Mouse (Mus musculus) ES-Bruce4 (cell line): ENCODE results near the gene Atp6v1c2. TPM values are rescaled to one million over a fixed set of nuclear protein-coding genes. Genes with fewer than 3 reads are reported as not detected.
A peak's percentile ranks its signal among the peaks of the same experiment; 100 is the strongest.

Source experiments
- H3K27ac ChIP-seq: 2 replicates; pipeline ENCODE4 v1.5.1; 2012; ENCODE audit warnings: low read length, inconsistent platforms; ENCODE audit not compliant: insufficient read depth
- H3K27me3 ChIP-seq: 2 replicates; pipeline ENCODE4 v1.6.1; 2012; ENCODE audit warnings: mild to moderate bottlenecking, low read length, inconsistent platforms; ENCODE audit not compliant: control insufficient read depth, poor library complexity, insufficient read depth, severe bottlenecking
- H3K36me3 ChIP-seq: 2 replicates; pipeline ENCODE4 v1.6.1; 2012; ENCODE audit warnings: inconsistent platforms, mild to moderate bottlenecking, low read length, moderate library complexity; ENCODE audit not compliant: control insufficient read depth, poor library complexity, insufficient read depth, severe bottlenecking
- H3K4me1 ChIP-seq: one replicate; pipeline ENCODE4 v1.8.1; 2011; ENCODE audit warnings: low read length; ENCODE audit not compliant: control insufficient read depth, insufficient read depth
- H3K4me3 ChIP-seq: 2 replicates; pipeline ENCODE4 v1.5.1; 2011; ENCODE audit warnings: low read depth, mild to moderate bottlenecking, low read length
- H3K9ac ChIP-seq: 2 replicates; pipeline ENCODE4 v1.6.1; 2012; ENCODE audit warnings: low read depth, mild to moderate bottlenecking, inconsistent platforms; ENCODE audit not compliant: poor library complexity, severe bottlenecking
- H3K9me3 ChIP-seq: replicated peaks from 2 replicates; pipeline ENCODE4 v1.6.1; 2012; ENCODE audit warnings: mild to moderate bottlenecking, low read length, inconsistent platforms; ENCODE audit not compliant: control insufficient read depth, poor library complexity, insufficient read depth, severe bottlenecking
- CTCF ChIP-seq: IDR thresholded peaks from one replicate; pipeline ENCODE4 v1.8.1; 2011; ENCODE audit warnings: low read depth, low read length
- EP300 ChIP-seq: IDR thresholded peaks from 2 replicates; pipeline ENCODE4 v1.6.1; 2011; ENCODE audit warnings: low read depth, low read length; ENCODE audit not compliant: insufficient read depth
- POLR2A ChIP-seq: IDR thresholded peaks from one replicate; pipeline ENCODE4 v1.8.1; 2011; ENCODE audit warnings: low read length; ENCODE audit not compliant: insufficient read depth
- polyA plus RNA-seq: library from polyadenylated mRNA; stranded (reverse); fragments of >200 nt; gene quantifications from 2 replicates; pipeline ENCODE4 v1.2.4, GENCODE M21; 2011; ENCODE audit warnings: low read depth; ENCODE audit not compliant: missing spikeins, insufficient read depth, insufficient read length

Atp6v1c2 gene
- polyA plus RNA-seq, 1 experiment, result not detected

GRCm38 (mm10) chr12:17296899-17297298, 32.3 kb downstream of the Atp6v1c2 start:
- no peaks in the 10 kb centered on the region for H3K36me3 ChIP-seq
- H3K4me1 ChIP-seq, result peaks cover 2% of the 10 kb centered on the region
- no peak overlapping the region for H3K9ac ChIP-seq
- no peak overlapping the region for H3K4me3 ChIP-seq
- no peaks in the 10 kb centered on the region for H3K27me3 ChIP-seq
- no peaks in the 10 kb centered on the region for H3K9me3 ChIP-seq
- TF ChIP-seq POLR2A (no peak), EP300 (no peak), CTCF (no peak)
- no peak overlapping the region for H3K27ac ChIP-seq

DNA sequence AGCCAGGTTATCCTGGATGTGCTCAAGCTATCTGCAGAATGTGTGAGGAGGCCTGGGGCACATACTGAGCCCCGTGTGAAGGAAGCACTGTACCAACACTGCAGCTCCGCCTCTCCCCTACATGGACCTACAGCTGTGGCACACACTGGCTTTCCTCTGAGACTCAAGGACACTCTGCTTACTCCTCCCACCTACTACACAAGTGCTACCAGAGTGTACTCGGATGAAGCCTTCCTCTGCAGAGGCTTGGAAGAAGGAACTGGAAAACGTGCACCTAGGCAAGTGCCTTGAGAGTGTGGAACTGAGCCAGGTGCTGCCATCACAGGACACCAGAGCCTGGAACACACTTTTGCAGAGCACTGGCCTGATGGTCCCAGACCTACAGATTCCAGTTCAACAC, 38.6 kb downstream of the Atp6v1c2 start:
- Histone ChIP-seq H3K36me3 (no peaks in the 10 kb centered on the region), H3K4me1 (no peaks in the 10 kb centered on the region), H3K4me3 (no peak overlapping the region), H3K27ac (no peak overlapping the region), H3K9ac (no peak overlapping the region), H3K9me3 (no peaks in the 10 kb centered on the region), H3K27me3 (no peaks in the 10 kb centered on the region)
- TF ChIP-seq POLR2A (no peak), EP300 (no peak), CTCF (no peak)

GRCm38 (mm10) chr12:17289913-17290312, 39.2 kb downstream of the Atp6v1c2 start:
- no peak for TF ChIP-seq POLR2A
- TF ChIP-seq CTCF, result no peak
- no peak for TF ChIP-seq EP300
- H3K36me3 ChIP-seq, result no peaks in the 10 kb centered on the region
- H3K27me3 ChIP-seq, result no peaks in the 10 kb centered on the region
- H3K9me3 ChIP-seq, result no peaks in the 10 kb centered on the region
- no peak overlapping the region for H3K27ac ChIP-seq
- H3K4me1 ChIP-seq, result no peaks in the 10 kb centered on the region
- H3K9ac ChIP-seq, result no peak overlapping the region
- no peak overlapping the region for H3K4me3 ChIP-seq

- TF ChIP-seq POLR2A (no peak), EP300 (no peak), CTCF (no peak)
- Histone ChIP-seq H3K9me3 (no peaks in the 10 kb centered on the region), H3K9ac (no peak overlapping the region), H3K4me1 (no peaks in the 10 kb centered on the region), H3K27me3 (no peaks in the 10 kb centered on the region), H3K27ac (no peak overlapping the region), H3K36me3 (peaks cover 3% of the 10 kb centered on the region; the same call in 1 of the 2 replicates), H3K4me3 (no peak overlapping the region)
Measured at GRCm38 (mm10) chr12:17289060-17289459, 40.1 kb downstream of the Atp6v1c2 start.

- Histone ChIP-seq H3K4me3 (no peak overlapping the region), H3K9ac (no peak overlapping the region), H3K9me3 (no peaks in the 10 kb centered on the region), H3K27me3 (no peaks in the 10 kb centered on the region), H3K4me1 (no peaks in the 10 kb centered on the region), H3K36me3 (peaks cover 8% of the 10 kb centered on the region), H3K27ac (no peak overlapping the region)
- no peak for TF ChIP-seq EP300
- TF ChIP-seq CTCF, result no peak
- no peak for TF ChIP-seq POLR2A
Measured at GRCm38 (mm10) chr12:17288496-17288895, 40.7 kb downstream of the Atp6v1c2 start.

DNA sequence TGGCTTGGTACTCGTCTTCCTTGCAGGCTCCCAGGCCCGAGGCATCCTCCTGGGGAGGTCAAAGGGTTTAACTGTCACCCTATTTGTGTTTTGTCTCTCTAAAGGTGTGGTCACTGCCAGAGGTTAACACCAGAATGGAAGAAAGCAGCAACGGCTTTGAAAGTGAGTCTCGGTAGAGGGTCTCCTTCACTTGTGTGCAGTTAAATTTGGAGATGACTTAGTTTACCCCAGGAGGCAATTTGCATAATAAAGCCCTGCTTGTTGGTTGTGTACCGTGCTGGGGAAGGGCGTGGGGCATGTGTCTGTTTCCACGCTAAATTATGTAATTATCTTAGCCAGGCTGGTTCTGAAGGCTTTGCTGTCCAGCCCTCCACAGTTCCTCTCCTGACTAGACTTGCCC, 55.3 kb downstream of the Atp6v1c2 start:
- no peaks in the 10 kb centered on the region for H3K9me3 ChIP-seq
- H3K36me3 ChIP-seq, result peaks cover 89% of the 10 kb centered on the region
- peak overlapping the region; percentile 39 for H3K27ac ChIP-seq
- no peak overlapping the region for H3K4me3 ChIP-seq
- peaks cover 2% of the 10 kb centered on the region for H3K4me1 ChIP-seq
- no peak overlapping the region for H3K9ac ChIP-seq
- TF ChIP-seq CTCF, result no peak
- TF ChIP-seq EP300, result no peak; the same call in 1 of the 2 replicates
- no peak for TF ChIP-seq POLR2A
- H3K27me3 ChIP-seq, result no peaks in the 10 kb centered on the region

- TF ChIP-seq CTCF (peak; percentile 59), POLR2A (no peak)
- Histone ChIP-seq H3K27ac (no peak overlapping the region), H3K4me1 (peaks cover 5% of the 10 kb centered on the region), H3K9me3 (no peaks in the 10 kb centered on the region), H3K27me3 (no peaks in the 10 kb centered on the region), H3K9ac (no peak overlapping the region), H3K36me3 (peaks cover 70% of the 10 kb centered on the region), H3K4me3 (no peak overlapping the region)
Measured at GRCm38 (mm10) chr12:17271272-17271671, 57.9 kb downstream of the Atp6v1c2 start.
